Mouse (Mus musculus) testis, adult 2 months (tissue): ENCODE results near the gene Wdr12. TPM values are rescaled to one million over a fixed set of nuclear protein-coding genes. Genes with fewer than 3 reads are reported as not detected.

Source experiments
- H3K27ac ChIP-seq: fragments of 200-500 bp; 2 replicates; pipeline ENCODE4 v1.5.1; 2012; ENCODE audit warnings: low read depth, low read length; ENCODE audit not compliant: control insufficient read depth, insufficient read depth
- H3K27me3 ChIP-seq: fragments of 200-500 bp; 2 replicates; pipeline ENCODE4 v1.6.1; 2012; ENCODE audit warnings: mild to moderate bottlenecking, low read length, moderate library complexity; ENCODE audit not compliant: control insufficient read depth, insufficient read depth
- H3K36me3 ChIP-seq: fragments of 200-500 bp; 2 replicates; pipeline ENCODE4 v1.6.1; 2012; ENCODE audit warnings: mild to moderate bottlenecking, low read length; ENCODE audit not compliant: control insufficient read depth, insufficient read depth
- H3K4me1 ChIP-seq: fragments of 200-500 bp; 2 replicates; pipeline ENCODE4 v1.6.1; 2012; ENCODE audit warnings: low read length; ENCODE audit not compliant: control insufficient read depth, insufficient read depth
- H3K4me3 ChIP-seq: fragments of 200-500 bp; 2 replicates; pipeline ENCODE4 v1.5.1; 2012; ENCODE audit warnings: low read depth, mild to moderate bottlenecking, low read length, moderate library complexity, mixed read lengths; ENCODE audit not compliant: control insufficient read depth
- CTCF ChIP-seq: fragments of 200-500 bp; IDR thresholded peaks from 2 replicates; pipeline ENCODE4 v1.5.1; 2012; ENCODE audit warnings: low read depth, mild to moderate bottlenecking, inconsistent platforms, low read length, moderate library complexity; ENCODE audit not compliant: control insufficient read depth, insufficient read depth, insufficient replicate concordance
- POLR2A ChIP-seq: fragments of 200-500 bp; IDR thresholded peaks from 2 replicates; pipeline ENCODE4 v1.6.1; 2012; ENCODE audit warnings: low read depth, mild to moderate bottlenecking, inconsistent platforms, low read length, moderate library complexity; ENCODE audit not compliant: control insufficient read depth
- polyA plus RNA-seq: library from polyadenylated mRNA; depleted of rRNA; stranded (reverse); fragments of >200 nt; gene quantifications from 2 replicates; pipeline ENCODE4 v1.2.3, GENCODE M21; 2012; rRNA removed

Wdr12 gene
- 67.7 and 69.3 TPM in 2 replicates for polyA plus RNA-seq

GRCm38 (mm10) chr1:60098024-60098781, at the start of gene Wdr12, which contains the start of gene Carf:
Gene Wdr12 (minus strand): TSS chr1:60098645.
Gene Carf (plus strand): TSS chr1:60098247.
- no peaks in the 10 kb centered on the region for H3K27me3 ChIP-seq
- TF ChIP-seq POLR2A = peak; percentile 87
- no peak for TF ChIP-seq CTCF
- 0 out of 2 replicates have a peak, but pooled peaks cover 1% of the 10 kb centered on the region for H3K36me3 ChIP-seq
- peak within 1 kb of the TSS; percentile 93 for H3K4me3 ChIP-seq
- peak within 1 kb of the TSS; percentile 95 for H3K27ac ChIP-seq
- H3K4me1 ChIP-seq = peaks cover 2% of the 10 kb centered on the region; the same call in 1 of the 2 replicates

GRCm38 (mm10) chr1:60137346-60137745, 38.9 kb upstream of the Wdr12 start:
- TF ChIP-seq POLR2A = no peak
- no peak for TF ChIP-seq CTCF

DNA sequence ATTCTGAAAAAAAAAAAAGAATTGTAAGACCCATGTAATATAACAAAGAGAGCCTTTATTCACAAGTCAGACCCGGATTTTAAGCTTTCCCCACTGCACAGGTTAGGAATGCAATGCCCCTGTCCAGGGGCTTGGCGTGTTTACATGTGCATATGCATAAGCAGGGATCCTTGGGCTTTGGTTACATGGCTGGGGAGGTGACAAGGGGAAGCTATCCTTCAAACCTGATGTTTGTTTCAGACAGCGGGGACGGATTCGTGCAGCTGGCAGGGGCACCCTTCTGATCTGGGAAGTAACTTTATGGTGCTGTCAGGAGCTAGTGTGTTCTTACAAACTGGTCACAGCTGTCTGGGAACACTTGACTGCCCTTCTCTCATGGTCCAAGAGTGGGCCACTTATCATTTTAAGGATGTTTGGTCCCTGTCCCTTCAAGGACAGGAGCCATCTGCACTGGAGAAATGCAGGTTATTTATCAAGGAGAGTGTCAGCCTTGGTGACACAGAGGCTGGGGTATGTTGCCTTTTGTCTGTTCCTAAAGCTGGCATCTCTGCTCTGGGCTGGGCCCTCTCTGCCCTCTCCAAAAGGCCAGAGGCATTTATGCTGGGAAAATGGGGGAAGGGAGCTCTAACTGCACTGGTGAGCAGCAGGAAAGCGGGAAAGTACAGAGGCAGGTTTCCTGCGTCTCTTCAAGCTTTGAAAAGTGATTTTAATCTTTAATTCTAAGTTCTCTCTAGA, 19.4 kb upstream of the Wdr12 start:
- no peaks in the 10 kb centered on the region for H3K27me3 ChIP-seq
- H3K36me3 ChIP-seq = no peaks in the 10 kb centered on the region
- no peaks in the 10 kb centered on the region for H3K4me1 ChIP-seq
- peak overlapping the region; percentile 49 for H3K27ac ChIP-seq
- H3K4me3 ChIP-seq = no peak overlapping the region
- TF ChIP-seq POLR2A (no peak), CTCF (no peak)

More at GRCm38 (mm10) chr1:60137346-60137745, 38.9 kb upstream of the Wdr12 start:
- no peaks in the 10 kb centered on the region for H3K4me1 ChIP-seq
- no peak overlapping the region for H3K4me3 ChIP-seq
- H3K27me3 ChIP-seq = no peaks in the 10 kb centered on the region
- H3K36me3 ChIP-seq = peaks cover 1% of the 10 kb centered on the region; the same call in 1 of the 2 replicates
- no peak overlapping the region for H3K27ac ChIP-seq

- Histone ChIP-seq H3K36me3 (no peaks in the 10 kb centered on the region; the same call in none of the 2 replicates), H3K27ac (no peak overlapping the region), H3K4me3 (no peak overlapping the region), H3K4me1 (no peaks in the 10 kb centered on the region; the same call in 1 of the 2 replicates), H3K27me3 (no peaks in the 10 kb centered on the region)
- TF ChIP-seq POLR2A (no peak), CTCF (no peak)
These were observed 6.1 kb upstream of the Wdr12 start for GRCm38 (mm10) chr1:60104582-60104981.

- Histone ChIP-seq H3K4me3 (peak overlapping the region; percentile 73; the same call in 1 of the 2 replicates), H3K36me3 (0 out of 2 replicates have a peak, but pooled peaks cover 1% of the 10 kb centered on the region), H3K27me3 (no peaks in the 10 kb centered on the region), H3K27ac (no peak overlapping the region), H3K4me1 (peaks cover 2% of the 10 kb centered on the region; the same call in 1 of the 2 replicates)
- TF ChIP-seq CTCF = no peak
- TF ChIP-seq POLR2A = no peak
These were observed 394 bp upstream of the Wdr12 start for GRCm38 (mm10) chr1:60098839-60099238.

GRCm38 (mm10) chr1:60097277-60098023, 995 bp downstream of the Wdr12 start:
- TF ChIP-seq POLR2A (peak; percentile 52; the same call in 1 of the 2 replicates), CTCF (no peak)
- 0 out of 2 replicates have a peak, but pooled peaks cover 1% of the 10 kb centered on the region for H3K36me3 ChIP-seq

More at GRCm38 (mm10) chr1:60097277-60098023, 995 bp downstream of the Wdr12 start:
- H3K4me3 ChIP-seq = peak overlapping the region; percentile 93
- H3K27me3 ChIP-seq = no peaks in the 10 kb centered on the region
- H3K27ac ChIP-seq = peak overlapping the region; percentile 95
- peaks cover 2% of the 10 kb centered on the region; the same call in 1 of the 2 replicates for H3K4me1 ChIP-seq
